Mouse (Mus musculus) neural tube, embryonic 11.5 days (tissue): ENCODE measurements around the gene Nudt6. TPM values are rescaled to one million over a fixed set of nuclear protein-coding genes. Genes with fewer than 3 reads are reported as not detected.
A peak's percentile ranks its signal among the peaks of the same experiment; 100 is the strongest.

ENCODE experiments used
- ATAC-seq: fragments of 200-750 bp; cut with Nextera tagmentation; 2 replicates; pipeline ENCODE4 v1.8.0; 2017; ENCODE audit warnings: moderate number of reproducible peaks, mild to moderate bottlenecking, moderate TSS enrichment, moderate library complexity; ENCODE audit not compliant: insufficient read depth, low FRiP score, low TSS enrichment
- DNase-seq: peaks from one replicate; pipeline ENCODE4 v3.0.0-alpha.2; 2015; ENCODE audit warnings: low spot score
- H3K27ac ChIP-seq: fragments of 300-500 bp; sonication (generic); 2 replicates; pipeline ENCODE4 v1.5.1; 2014; ENCODE audit warnings: low read depth, mild to moderate bottlenecking, low read length
- H3K27me3 ChIP-seq: fragments of 300-500 bp; sonication (generic); 2 replicates; pipeline ENCODE4 v1.6.1; 2014; ENCODE audit warnings: mild to moderate bottlenecking, low read length, mixed read lengths; ENCODE audit not compliant: control insufficient read depth, insufficient read depth
- H3K36me3 ChIP-seq: fragments of 300-500 bp; sonication (generic); 2 replicates; pipeline ENCODE4 v1.6.1; 2014; ENCODE audit warnings: mild to moderate bottlenecking, low read length, moderate library complexity, mixed read lengths; ENCODE audit not compliant: control insufficient read depth, insufficient read depth
- H3K4me1 ChIP-seq: fragments of 300-500 bp; sonication (generic); 2 replicates; pipeline ENCODE4 v1.6.1; 2014; ENCODE audit warnings: low read length, mixed read lengths; ENCODE audit not compliant: control insufficient read depth, insufficient read depth
- H3K4me2 ChIP-seq: fragments of 300-500 bp; sonication (generic); 2 replicates; pipeline ENCODE4 v1.6.1; 2014; ENCODE audit warnings: low read depth, mild to moderate bottlenecking, moderate library complexity
- H3K4me3 ChIP-seq: fragments of 300-500 bp; sonication (generic); 2 replicates; pipeline ENCODE4 v1.5.1; 2014; ENCODE audit warnings: low read depth, low read length
- H3K9ac ChIP-seq: fragments of 300-500 bp; sonication (generic); 2 replicates; pipeline ENCODE4 v1.6.1; 2014; ENCODE audit warnings: mild to moderate bottlenecking, low read length
- H3K9me3 ChIP-seq: fragments of 300-500 bp; sonication (generic); 2 replicates; pipeline ENCODE4 v1.6.1; 2016; ENCODE audit warnings: low read length; ENCODE audit not compliant: control insufficient read depth
- WGBS: fragments of 180-500 bp; shearing (Covaris S2); extraction: QIAGEN DNeasy Blood & Tissue Kit; methylation state at CpG from one replicate; pipeline ENCODE4 v1.1.7; 2014; 5-methylcytosine and 5-hydroxymethylcytosine counted together
- polyA plus RNA-seq: library from polyadenylated mRNA; unstranded; fragments of >200 nt; fragmentation: Nextera tagmentation; extraction: Ambion mirVana; gene quantifications from 2 replicates; pipeline ENCODE4 v1.2.1, GENCODE M21; 2014

The Nudt6 gene
- polyA plus RNA-seq, 1 experiment from 2014 or later: 3.8 TPM

GRCm38 (mm10) chr3:37420641-37421040 is 630 bp upstream of the Nudt6 start:
- no peak for ATAC-seq
- H3K4me2 ChIP-seq: peak overlapping the region; percentile 90

GRCm38 (mm10) chr3:37419458-37419991 is 486 bp downstream of the Nudt6 start, which contains the start of gene Spata5:
Gene Spata5, plus strand, starts transcription at chr3:37419896.
- Histone ChIP-seq H3K4me1 (peaks cover 7% of the 10 kb centered on the region), H3K4me2 (peak within 1 kb of the TSS; percentile 90), H3K9ac (peak within 1 kb of the TSS; percentile 80), H3K27me3 (no peaks in the 10 kb centered on the region), H3K4me3 (peak within 1 kb of the TSS; percentile 91), H3K27ac (peak within 1 kb of the TSS; percentile 83), H3K36me3 (no peaks in the 10 kb centered on the region), H3K9me3 (no peaks in the 10 kb centered on the region)
- ATAC-seq (peak; percentile 96), DNase-seq (peak; percentile 100)
- WGBS: under 1% methylated on average over 41 of the region's 50 CpGs

More at GRCm38 (mm10) chr3:37420641-37421040, 630 bp upstream of the Nudt6 start:
- H3K9ac ChIP-seq: peak overlapping the region; percentile 80
- H3K27me3 ChIP-seq: no peaks in the 10 kb centered on the region
- peak overlapping the region; percentile 91 for H3K4me3 ChIP-seq
- H3K4me1 ChIP-seq: peaks cover 7% of the 10 kb centered on the region
- no peak for DNase-seq
- no peaks in the 10 kb centered on the region for H3K9me3 ChIP-seq
- H3K27ac ChIP-seq: peak overlapping the region; percentile 83
- WGBS: under 1% methylated on average over 24 of the region's 24 CpGs
- no peaks in the 10 kb centered on the region for H3K36me3 ChIP-seq

- Histone ChIP-seq H3K27ac (peak overlapping the region; percentile 82), H3K9ac (peak overlapping the region; percentile 72), H3K4me1 (peaks cover 7% of the 10 kb centered on the region), H3K9me3 (no peaks in the 10 kb centered on the region), H3K27me3 (no peaks in the 10 kb centered on the region), H3K4me3 (peak overlapping the region; percentile 91), H3K4me2 (peak overlapping the region; percentile 76), H3K36me3 (no peaks in the 10 kb centered on the region)
- ATAC-seq (no peak), DNase-seq (no peak)
- 0% methylated on average over 30 of the region's 30 CpGs for WGBS
These were observed 1.0 kb downstream of the Nudt6 start for GRCm38 (mm10) chr3:37418961-37419457.

- 81% methylated on average over 5 of the region's 5 CpGs for WGBS
These were observed 1.7 kb downstream of the Nudt6 start for GRCm38 (mm10) chr3:37418341-37418740.

GRCm38 (mm10) chr3:37414413-37414960 is 5.5 kb downstream of the Nudt6 start:
- no peak overlapping the region for H3K4me2 ChIP-seq
- peak; percentile 79 for DNase-seq
- H3K27me3 ChIP-seq: no peaks in the 10 kb centered on the region
- no peaks in the 10 kb centered on the region for H3K4me1 ChIP-seq
- H3K9me3 ChIP-seq: no peaks in the 10 kb centered on the region
- WGBS: 55% methylated on average over 14 of the region's 14 CpGs
- no peak for ATAC-seq
- H3K27ac ChIP-seq: no peak overlapping the region
- H3K36me3 ChIP-seq: no peaks in the 10 kb centered on the region
- H3K9ac ChIP-seq: no peak overlapping the region
- no peak overlapping the region for H3K4me3 ChIP-seq

More at GRCm38 (mm10) chr3:37418341-37418740, 1.7 kb downstream of the Nudt6 start:
- no peaks in the 10 kb centered on the region for H3K27me3 ChIP-seq
- H3K36me3 ChIP-seq: no peaks in the 10 kb centered on the region
- peak overlapping the region; percentile 91 for H3K4me3 ChIP-seq
- no peak overlapping the region for H3K9ac ChIP-seq
- ATAC-seq (no peak), DNase-seq (no peak)
- no peak overlapping the region; the same call in 1 of the 2 replicates for H3K27ac ChIP-seq
- H3K9me3 ChIP-seq: no peaks in the 10 kb centered on the region
- H3K4me2 ChIP-seq: peak overlapping the region; percentile 76
- H3K4me1 ChIP-seq: peaks cover 7% of the 10 kb centered on the region

- H3K9me3 ChIP-seq: no peaks in the 10 kb centered on the region
- H3K4me3 ChIP-seq: no peak overlapping the region
- ATAC-seq (no peak), DNase-seq (no peak)
- no peaks in the 10 kb centered on the region for H3K4me1 ChIP-seq
- no peaks in the 10 kb centered on the region for H3K27me3 ChIP-seq
- H3K9ac ChIP-seq: no peak overlapping the region
- H3K4me2 ChIP-seq: no peak overlapping the region
- WGBS: 92% methylated on average over 3 of the region's 3 CpGs
- H3K36me3 ChIP-seq: no peaks in the 10 kb centered on the region
- H3K27ac ChIP-seq: no peak overlapping the region
These were observed 6.6 kb downstream of the Nudt6 start for GRCm38 (mm10) chr3:37413446-37413845.

GRCm38 (mm10) chr3:37407598-37407997 is 12.4 kb downstream of the Nudt6 start:
- Histone ChIP-seq H3K27me3 (no peaks in the 10 kb centered on the region), H3K27ac (no peak overlapping the region), H3K36me3 (no peaks in the 10 kb centered on the region), H3K4me1 (no peaks in the 10 kb centered on the region), H3K4me2 (no peak overlapping the region), H3K4me3 (no peak overlapping the region), H3K9me3 (no peaks in the 10 kb centered on the region), H3K9ac (no peak overlapping the region)
- ATAC-seq: no peak
- DNase-seq: no peak

- ATAC-seq (no peak), DNase-seq (no peak)
- no peaks in the 10 kb centered on the region for H3K4me1 ChIP-seq
- H3K27ac ChIP-seq: no peak overlapping the region
- no peak overlapping the region for H3K4me2 ChIP-seq
- H3K4me3 ChIP-seq: no peak overlapping the region
- H3K9ac ChIP-seq: no peak overlapping the region
- H3K27me3 ChIP-seq: no peaks in the 10 kb centered on the region
- no peaks in the 10 kb centered on the region for H3K36me3 ChIP-seq
- 80% methylated on average over 11 of the region's 11 CpGs for WGBS
- H3K9me3 ChIP-seq: no peaks in the 10 kb centered on the region
These were observed 18.0 kb downstream of the Nudt6 start for GRCm38 (mm10) chr3:37401729-37402610.
